Mouse (Mus musculus) CD4-positive, CD25-positive, alpha-beta regulatory T cell (primary cell): Measurements from ENCODE around the gene Olfr59. TPM values are rescaled to one million over a fixed set of nuclear protein-coding genes. Genes with fewer than 3 reads are reported as not detected.

Experiments
- polyA plus RNA-seq: library from polyadenylated mRNA; unstranded; fragments of 100-300 nt; shearing (Covaris generic); gene quantifications from one replicate; pipeline ENCODE4 v1.2.1, GENCODE M21; 2017

The Olfr59 gene
- polyA plus RNA-seq, result not detected

GRCm38 (mm10) chr11:74283436-74283835 is at the start of gene Olfr59:
Gene Olfr59 (plus strand): TSS chr11:74283736.

GRCm38 (mm10) chr11:74259508-74259907 is 24.0 kb upstream of the Olfr59 start, which contains the start of gene Olfr406:
Gene Olfr406 (plus strand): TSS chr11:74259808.

GRCm38 (mm10) chr11:74337931-74338330 is 54.4 kb downstream of the Olfr59 start, which contains the start of gene Olfr410:
Gene Olfr410 (minus strand): TSS chr11:74338031.

Other genes with a start within 250 kb of the Olfr59 start
- gene Olfr139, start 227.2 kb upstream of the Olfr59 start, polyA plus RNA-seq, result not detected
- not detected for gene Olfr399, start 227.1 kb upstream of the Olfr59 start, polyA plus RNA-seq
- gene Zfp616, start 213.8 kb upstream of the Olfr59 start, polyA plus RNA-seq, result not detected
- not detected for gene Olfr401, start 170.0 kb upstream of the Olfr59 start, polyA plus RNA-seq
- not detected for gene Olfr402, start 130.2 kb upstream of the Olfr59 start, polyA plus RNA-seq
- gene Olfr403, start 97.5 kb upstream of the Olfr59 start, polyA plus RNA-seq, result 0.05 TPM
- not detected for gene Olfr43, start 72.4 kb upstream of the Olfr59 start, polyA plus RNA-seq
- not detected for gene Olfr406, start 23.9 kb upstream of the Olfr59 start, polyA plus RNA-seq
- not detected for gene Olfr410, start 54.3 kb downstream of the Olfr59 start, polyA plus RNA-seq
- not detected for gene Olfr411, start 68.9 kb downstream of the Olfr59 start, polyA plus RNA-seq
- not detected for gene Olfr412, start 78.3 kb downstream of the Olfr59 start, polyA plus RNA-seq